Mouse (Mus musculus) kidney, postnatal 14 days (tissue): ENCODE data around the gene Sntg2.

ENCODE experiments used
- DNase-seq: peaks from one replicate; pipeline ENCODE4 v3.0.0; 2022; ENCODE audit warnings: mixed read lengths

Sntg2 gene

DNA sequence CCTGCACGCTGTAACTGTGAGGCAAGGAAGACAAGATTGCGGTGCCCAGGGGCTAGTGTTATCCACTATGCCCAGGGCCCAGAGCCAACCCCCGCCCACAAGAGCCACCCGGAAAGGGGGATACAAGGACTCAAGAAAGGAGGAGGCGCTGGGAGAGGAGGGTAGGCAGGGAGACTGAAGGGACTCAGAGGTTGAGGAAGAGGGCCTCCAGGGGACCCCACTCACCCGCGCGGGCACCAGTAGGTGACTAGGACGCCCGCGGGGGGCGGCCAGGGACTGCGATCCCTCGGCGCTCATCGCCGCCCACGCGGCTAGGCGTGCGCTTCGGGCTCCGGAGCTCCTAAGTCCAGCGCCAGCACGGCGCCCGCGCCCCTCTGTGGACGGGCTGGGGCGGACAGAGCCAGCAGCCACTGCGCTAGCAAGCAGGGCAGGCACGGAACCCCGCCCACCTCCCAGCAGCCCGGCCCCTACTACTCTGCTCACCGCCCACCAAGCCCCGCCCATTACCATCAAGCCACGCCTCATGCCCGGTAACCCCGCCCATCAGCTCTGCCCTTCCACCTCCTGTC lies at the start of gene Sntg2:
Gene Sntg2 (minus strand): TSS at position 443 of the 569 bp plus-strand sequence.
- peak; percentile 90 for DNase-seq

DNA sequence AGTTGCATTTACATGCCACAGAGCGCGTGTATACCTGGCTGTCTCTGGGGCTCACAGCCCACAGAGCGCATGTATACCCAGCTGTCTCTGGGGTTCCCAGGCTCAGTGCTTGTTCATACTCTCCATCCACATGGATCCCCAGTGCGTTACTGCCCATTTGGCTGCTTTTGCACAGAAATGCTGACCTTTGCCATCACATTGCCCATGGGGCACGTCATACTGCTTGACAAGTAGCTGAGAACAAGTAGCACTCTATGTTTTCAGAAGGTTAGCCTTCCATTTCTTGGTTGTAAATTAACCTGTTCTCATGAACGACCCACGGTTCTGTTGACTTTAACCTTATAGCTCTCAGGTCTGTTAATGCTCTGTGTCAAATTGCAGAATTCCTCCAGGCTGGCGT lies 43.4 kb upstream of the Sntg2 start:
- peak; percentile 68 for DNase-seq

DNA sequence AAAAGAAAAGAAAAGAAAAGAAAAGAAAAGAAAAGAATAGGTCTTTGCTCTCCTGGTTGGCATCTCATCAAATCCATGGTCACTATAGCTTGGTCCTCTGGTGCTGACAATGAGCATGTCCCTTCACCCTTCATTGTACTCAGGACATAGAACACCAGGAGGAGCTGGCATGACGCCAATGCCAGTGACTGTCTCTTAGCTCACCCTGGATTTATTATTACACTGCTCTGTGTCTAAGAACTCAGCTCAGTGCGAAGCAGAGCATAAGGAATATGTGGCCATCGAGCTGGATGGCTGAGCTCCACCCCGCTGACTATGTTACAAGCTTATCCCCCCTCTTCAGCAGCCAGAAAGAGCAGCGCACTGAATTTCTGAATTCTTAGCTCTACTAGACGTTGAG lies 42.8 kb upstream of the Sntg2 start:
- DNase-seq, result peak; percentile 64

DNA sequence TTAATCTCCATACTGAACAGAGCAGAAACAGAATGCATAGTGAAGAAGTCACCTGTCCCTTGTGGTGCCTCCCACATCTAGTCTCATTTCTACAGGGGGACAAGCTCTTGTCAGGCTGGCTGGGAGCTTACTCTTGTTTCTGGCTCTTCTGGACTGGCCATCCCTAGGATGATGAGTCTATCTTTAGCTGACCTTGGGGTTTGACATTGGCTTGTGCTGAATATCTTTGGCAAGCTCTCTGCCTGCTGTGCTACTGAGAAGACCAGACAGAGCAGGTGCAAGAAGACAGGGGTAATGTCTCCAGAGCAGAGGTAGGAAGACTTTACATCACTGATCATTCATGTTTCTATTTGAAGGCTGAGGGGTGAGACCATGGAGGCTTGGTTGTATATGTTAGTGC lies 29.5 kb upstream of the Sntg2 start:
- DNase-seq, result no peak

DNA sequence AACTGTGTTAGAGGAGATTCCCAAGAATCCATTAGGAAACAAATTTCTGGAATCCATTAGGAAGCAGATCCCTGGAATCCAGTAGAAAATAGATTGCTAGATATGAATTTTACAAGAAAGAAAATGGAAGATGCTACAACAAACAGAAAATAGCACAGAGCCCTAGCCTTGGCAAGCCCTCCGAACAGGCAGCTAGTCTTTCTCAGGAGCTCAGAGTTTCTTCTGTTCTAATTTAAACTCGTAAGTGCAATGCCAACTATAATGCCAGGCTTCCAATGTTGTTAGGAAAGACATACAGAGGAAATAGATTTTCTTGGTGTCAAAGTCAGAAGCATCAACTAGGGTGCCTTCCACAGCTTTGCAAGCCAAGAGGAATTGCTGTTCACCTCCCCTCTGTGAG lies 27.4 kb upstream of the Sntg2 start:
- no peak for DNase-seq

DNA sequence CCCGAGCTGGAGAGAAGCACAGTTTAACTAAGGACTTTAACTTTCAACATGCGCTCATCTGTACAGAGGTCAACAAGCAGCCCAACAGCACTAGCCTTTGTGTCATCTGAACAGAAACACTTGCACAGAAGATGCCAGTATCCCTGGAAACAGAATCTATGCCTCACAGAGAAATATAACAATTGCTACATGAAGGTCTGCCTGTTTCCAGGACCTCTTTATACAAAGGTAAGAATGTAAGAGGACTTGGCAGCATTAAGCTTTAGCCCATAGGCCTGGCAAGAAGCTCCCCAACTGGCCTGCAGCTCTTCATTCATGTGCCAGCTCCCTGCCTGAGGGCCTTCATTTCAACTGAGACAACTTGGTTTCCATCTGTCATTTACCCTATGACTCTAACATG lies 26.9 kb upstream of the Sntg2 start:
- DNase-seq, result no peak

DNA sequence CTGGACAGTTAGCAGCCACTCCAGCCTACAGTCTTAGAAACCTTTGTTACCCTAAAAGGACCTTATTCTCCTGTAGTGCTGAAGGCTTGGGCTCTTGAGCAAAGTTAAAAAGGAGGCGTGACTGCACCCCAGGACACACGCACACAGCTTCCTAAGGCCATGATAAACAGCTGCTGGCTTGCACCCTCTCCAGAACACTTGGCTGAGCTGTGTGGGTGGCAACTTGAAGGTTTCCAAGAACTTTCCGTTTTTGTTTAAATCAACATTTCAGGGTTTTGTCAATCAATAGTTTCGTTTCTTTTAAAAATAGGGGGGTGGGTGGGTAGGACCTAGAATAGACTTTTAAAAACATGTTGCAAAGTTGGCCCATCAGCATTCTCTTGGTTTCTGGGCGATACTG lies 882 bp downstream of the Sntg2 start:
- no peak for DNase-seq

DNA sequence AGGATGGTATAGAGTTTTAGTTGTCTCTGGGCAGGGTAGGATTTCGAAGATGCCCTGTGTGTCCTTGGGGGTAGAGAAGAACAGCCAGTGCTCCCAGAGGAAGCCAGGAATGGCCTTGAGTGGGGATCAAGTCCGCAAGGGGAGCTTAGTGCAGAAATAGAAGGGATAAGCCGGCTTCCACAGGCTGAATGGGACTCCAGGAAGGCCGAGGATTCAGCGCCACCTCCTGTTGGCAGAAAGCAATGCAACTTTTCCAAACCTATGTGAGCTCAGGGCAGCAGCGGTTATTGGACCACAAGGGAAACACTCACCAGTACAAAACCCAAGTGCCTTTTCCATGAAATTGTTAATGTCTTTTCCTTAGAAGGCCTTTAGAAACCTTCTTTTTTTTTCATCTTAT lies 3.4 kb downstream of the Sntg2 start:
- DNase-seq, result peak; percentile 86

DNA sequence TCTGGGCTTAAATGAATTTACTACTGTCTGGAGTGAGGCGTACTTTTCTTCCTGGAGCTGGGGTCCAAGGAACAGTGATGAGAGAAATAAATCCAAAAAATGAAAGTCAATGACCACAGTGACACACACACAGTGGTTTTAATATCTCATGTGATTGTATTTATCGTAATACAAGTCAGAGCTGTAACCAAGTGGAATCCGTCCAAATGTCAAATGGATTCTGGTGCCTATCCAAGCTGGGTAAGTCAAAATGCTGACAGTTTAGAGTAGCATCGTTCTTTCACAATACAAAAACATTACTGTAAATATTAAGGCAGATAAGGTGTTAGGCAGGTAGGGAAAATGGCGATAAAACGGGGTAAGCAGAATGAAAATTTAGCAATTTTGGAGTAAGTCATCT lies 4.0 kb downstream of the Sntg2 start:
- DNase-seq, result peak; percentile 20

DNA sequence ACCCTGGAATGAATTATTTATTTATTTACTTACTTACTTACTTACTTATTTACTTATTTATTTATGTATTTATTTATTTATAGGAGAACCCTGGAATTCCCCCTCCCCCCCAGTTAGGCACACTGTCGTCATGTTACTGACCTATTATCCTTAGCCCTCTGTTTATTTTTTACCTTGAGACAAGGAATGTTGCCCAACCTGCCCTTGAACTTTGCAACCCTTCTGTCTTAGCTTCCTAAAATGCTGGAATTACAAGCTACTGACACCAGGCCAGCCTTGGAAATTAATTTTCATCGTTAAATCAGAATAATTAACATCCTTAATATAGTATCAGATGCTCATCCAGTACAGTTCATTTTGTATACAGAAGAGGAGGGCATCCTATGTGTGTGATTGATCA lies 10.9 kb downstream of the Sntg2 start:
- DNase-seq, result no peak

DNA sequence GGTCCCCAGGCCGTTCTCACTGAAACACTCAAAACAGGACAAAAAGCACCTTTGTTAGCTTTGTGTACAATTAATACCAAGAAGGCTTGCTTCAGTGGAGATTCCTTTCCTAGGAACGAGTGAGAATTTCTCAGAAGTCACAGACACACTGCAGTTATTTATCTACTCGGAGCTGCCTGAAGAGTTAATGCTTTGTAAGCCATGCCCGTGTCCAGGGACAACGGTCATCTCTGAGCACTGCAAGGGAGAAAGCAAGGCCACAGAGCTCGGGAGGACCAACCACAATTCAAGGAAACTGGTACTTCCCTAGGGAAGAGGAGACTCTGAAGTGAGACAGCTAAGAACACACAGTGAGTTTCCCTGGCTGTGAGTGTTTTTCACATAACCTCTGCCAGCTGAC lies 15.5 kb downstream of the Sntg2 start:
- peak; percentile 43 for DNase-seq

DNA sequence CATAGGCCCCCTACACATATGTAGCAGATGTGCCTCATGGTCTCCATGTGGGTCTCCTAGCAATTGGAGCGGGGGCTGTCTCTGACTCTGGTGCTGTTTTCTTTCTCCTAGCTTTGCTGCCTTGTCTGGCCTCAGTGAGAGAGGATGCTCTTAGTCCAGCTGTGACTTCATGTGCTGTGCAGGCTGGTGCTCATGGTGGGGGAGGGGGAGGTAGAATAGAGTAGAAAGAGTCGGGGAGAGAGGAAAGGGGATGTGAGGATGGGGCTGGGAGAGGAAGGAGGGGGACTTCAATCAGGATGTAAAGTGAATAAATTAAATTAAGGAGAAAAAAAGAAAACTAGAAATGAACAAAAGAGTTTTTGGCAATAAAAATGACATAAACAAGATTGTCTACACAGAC lies 20.8 kb downstream of the Sntg2 start:
- no peak for DNase-seq

DNA sequence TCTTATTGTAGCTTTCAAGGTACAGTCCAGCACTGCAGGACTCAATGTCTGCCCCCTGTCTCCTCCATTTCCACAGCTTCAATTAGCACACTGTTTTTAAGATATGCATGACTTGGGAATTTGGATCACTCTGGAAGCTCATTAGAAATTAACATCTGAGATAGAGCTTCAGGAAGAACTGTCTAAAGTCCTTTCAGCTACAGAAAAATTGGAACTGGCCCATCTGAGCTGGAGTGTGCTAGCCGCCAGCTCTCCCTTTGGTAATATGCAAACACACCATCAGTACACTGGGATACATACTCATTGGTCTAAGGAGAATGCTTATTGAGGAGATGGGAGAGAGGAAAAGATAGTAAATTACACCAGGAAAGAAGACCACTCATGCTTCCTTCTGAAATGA lies 25.1 kb downstream of the Sntg2 start:
- no peak for DNase-seq

DNA sequence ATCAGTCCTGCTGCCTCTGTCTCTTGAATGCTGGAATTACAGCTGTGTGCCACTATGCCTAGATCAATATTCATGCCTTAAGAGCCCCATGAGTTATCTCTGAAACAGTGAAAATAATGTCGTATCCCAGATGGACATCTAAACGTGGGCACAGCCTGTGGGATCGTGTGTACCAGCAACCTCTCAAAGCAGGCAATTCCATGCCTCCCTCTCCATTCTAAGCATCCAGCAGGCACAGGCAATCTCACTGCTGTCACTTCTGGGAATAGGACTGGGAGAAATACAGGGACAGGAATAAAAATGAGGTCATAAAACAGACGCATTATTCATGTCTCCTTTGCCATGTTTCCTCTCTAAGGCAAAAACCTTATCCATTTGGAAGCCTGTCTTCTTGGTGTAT lies 25.9 kb downstream of the Sntg2 start:
- no peak for DNase-seq

DNA sequence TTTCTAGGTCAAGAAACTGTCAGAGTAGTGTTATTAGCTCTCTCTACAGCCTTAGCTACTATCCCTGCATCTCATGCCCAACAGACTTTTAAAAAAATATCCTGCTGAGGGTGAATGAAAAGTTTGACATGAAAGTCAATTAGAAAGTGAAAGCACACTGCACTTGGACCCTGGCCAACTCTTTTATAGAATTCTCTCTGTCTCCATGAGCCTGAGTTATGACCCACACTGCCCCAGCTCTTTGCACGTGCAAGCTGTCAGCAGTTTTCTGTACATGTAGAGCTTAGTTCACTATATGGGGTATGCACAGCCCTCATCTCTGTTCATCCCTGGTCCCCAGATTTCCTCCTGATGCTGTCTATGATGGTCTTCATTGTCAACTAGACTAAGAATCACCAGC lies 28.4 kb downstream of the Sntg2 start:
- DNase-seq, result peak; percentile 23

DNA sequence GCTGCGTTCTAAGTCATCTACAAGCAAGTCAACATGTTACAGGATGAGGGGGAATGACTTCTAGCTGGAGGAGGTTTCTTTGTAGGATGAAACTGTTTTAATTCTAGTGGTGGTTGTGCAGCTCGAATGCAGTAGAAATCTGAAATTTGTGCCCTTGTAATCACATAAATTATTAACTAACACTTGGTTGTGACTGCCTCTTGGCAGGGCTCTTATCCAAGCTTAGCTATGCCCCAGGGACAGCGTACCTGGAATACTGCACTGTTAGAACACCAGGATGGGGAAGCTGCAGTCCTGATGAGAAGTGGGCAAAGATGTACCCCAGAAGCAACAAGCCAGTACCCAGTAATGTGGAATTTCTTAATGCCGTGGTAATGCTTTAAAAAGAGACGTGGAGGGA lies 36.9 kb downstream of the Sntg2 start:
- peak; percentile 17 for DNase-seq

DNA sequence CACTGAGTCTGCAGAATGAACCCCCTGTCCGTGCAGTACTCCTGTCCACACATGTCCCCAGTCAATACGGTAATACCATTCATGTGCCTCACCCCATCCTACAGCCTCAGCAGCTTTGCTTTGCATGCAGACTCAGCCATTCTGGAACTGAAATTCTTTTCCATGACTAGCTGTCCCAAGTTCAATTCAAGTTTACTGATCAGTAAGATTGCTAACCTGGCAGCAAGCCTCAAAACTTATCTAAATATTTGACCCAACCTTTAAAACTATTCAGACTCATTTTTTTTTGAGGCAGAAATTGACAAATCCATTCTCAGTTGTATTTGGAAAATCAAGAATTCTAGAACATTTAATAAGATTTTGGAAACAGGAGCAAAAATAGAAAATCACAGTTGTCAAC lies 38.7 kb downstream of the Sntg2 start:
- DNase-seq, result no peak

DNA sequence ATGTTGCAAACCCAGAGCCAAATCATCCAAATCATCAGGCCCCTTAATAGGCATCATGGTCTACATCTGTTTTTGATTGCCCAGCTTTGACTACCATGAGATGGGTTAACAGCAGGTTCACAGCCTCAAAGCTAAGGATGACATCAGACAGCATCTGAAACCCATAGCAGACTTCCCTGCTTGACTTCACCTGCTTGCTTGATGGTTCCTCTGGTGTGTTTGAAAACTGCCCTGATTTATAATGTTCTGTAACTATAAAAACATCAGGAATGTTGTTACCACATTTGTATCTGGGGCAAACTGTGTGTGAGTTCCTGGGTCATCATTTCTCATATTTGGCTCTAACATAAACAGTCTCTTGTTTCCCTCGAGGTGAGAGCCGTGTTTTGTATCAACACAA lies 55.2 kb downstream of the Sntg2 start:
- no peak for DNase-seq

DNA sequence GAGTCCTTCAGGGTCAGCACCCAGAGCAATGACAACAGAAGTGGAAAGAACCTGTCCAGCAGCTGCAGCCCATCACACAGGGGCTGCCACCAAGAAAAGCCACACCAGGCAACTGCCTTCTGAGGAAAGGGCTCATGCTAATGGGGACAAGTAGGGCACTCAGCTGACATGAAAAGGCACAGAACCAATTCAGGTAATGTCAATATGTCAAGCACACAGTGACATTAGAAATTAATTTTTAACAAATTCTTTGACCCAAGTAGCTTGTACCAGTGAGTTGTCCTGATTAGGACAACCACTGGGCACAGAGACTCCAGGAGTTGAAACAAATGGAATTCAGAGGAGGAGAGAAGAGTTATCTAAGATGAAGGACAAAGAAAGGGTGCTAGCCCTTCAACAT lies 60.2 kb downstream of the Sntg2 start:
- no peak for DNase-seq

DNA sequence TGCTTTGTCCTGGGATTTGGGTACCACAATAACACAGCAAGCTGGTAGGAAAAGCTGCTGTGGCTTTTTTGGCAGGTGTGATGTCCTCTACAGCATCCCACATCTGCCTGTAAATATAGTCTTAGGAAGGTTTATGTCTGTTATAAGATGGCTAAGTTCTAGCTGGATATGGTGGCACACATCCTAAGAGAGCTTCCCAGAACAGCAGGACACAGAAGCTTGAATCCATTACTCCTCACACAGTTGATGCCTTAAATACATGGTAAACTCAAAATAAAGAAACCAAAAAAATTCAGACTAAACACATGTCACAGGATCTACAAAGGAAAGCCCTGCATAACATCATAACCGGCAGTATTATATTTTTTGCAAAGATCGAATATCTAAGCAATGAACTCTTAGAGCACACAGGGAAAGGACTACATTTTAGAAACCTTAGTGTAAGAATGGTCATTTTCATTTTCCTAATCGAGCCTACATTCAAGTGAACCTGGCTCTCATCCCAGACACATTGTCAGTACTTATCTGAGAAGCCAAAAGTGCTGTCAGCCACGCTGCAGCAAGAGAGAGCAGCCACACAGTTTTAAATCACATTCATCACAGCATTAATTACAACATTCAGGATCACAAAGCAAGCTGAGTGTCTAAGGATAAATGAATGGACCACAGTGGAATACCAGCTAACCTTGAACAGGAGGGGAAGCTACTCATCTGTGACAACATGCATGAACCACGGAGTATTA lies 64.8 kb downstream of the Sntg2 start:
- DNase-seq, result peak; percentile 3

DNA sequence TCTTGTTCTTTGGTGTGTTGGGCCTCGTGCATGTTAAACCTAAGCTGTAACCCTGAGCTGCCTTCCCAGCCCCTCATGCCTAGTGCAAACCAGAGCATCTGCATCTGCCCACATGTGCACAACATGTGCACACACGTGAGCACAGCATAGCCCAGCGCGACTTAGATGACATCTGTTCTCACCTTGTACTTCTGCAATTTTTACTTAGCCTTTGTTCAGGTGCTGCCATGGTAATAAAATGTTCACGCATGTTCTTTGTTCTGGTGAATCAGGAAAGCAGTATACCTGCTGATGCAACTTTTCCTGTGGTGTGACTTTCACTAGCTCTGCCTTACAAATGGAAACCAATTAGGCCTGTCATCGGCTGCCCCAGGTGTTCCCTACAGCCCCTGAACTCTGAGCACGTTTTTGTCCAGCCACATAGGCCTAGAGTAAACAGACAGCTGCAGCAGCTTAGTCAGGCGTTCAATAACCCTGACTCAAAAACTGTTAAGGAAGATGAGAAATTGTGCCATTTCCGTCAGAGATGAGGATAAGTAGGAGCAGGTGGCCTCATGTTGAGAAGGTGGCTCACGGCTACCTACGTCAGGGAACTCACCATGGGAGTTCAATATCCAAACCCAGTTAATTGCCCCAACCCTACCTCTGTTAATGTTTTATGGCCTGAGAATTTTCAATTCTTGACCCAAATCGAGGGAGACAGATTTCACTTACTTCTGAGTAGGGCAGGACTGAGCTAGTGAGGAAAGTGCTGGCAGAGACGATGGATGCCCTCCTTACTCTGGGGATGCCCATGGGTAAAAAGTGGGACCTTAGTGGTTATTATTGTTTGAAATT lies 80.2 kb downstream of the Sntg2 start:
- peak; percentile 5 for DNase-seq

DNA sequence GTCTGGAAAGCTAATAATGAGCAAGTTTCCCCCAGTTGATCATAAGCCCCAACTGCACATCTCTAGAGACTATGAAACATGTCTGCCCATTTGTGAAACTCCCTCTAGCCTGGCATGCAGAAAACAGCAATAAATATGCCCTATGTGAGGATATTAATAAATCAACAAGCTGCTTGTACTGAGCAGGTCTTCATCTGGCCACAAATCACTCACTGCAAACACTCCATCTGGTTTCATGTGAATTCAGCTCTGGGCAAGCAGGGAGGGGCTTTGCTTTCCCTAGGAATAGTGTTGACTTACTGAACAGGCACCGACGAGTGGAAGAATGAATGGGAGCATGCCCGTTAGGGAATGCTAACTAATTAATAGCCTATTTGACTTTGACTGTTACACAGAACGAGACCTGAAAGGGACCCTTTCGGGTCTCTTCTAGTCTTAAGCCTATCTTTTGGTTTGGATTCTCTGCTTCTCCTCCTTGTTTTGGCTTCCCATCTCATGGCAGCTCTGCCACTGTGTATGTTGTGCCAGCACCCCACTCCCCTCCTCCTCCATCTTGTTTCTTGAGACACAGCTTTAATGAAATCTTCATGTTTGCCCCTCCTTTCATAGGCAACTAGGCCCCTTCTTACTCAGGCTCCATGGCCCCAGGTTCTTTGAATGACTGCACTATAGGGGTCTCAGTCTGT lies 86.1 kb downstream of the Sntg2 start:
- DNase-seq, result no peak

DNA sequence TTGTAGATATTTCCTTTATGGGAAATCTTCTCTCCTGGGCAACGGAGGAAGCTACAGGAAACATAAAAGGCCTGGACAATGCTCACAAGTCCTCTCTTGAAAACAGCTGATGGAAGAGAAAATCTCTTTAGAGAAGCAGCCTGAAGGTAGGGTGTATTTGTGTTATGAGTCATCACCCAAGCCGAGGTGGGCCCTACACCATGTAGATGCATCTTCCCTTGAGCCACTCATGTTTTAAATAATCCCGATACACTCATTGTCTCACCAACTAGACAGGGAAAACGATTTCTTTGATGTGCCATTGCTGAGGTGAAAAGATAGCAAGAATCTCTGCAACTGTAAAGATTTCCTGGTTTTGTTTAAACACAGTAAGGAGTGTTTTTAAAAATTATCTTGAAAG lies 89.4 kb downstream of the Sntg2 start:
- no peak for DNase-seq
